Mouse (Mus musculus) neural tube, embryonic 13.5 days (tissue): ENCODE measurements around the gene Kcnip4. TPM values are rescaled to one million over a fixed set of nuclear protein-coding genes. Genes with fewer than 3 reads are reported as not detected.

ENCODE experiments used
- ATAC-seq: fragments of 200-750 bp; cut with Nextera tagmentation; 2 replicates; pipeline ENCODE4 v1.8.0; 2017; ENCODE audit warnings: low read depth, mild to moderate bottlenecking, moderate TSS enrichment, moderate library complexity
- H3K27ac ChIP-seq: fragments of 300-500 bp; sonication (generic); replicated peaks from 2 replicates; pipeline ENCODE4 v1.5.1; 2015; ENCODE audit warnings: moderate library complexity, mild to moderate bottlenecking, inconsistent platforms
- H3K27me3 ChIP-seq: fragments of 300-500 bp; sonication (generic); 2 replicates; pipeline ENCODE4 v1.6.1; 2015; ENCODE audit warnings: mild to moderate bottlenecking, inconsistent platforms
- H3K36me3 ChIP-seq: fragments of 300-500 bp; sonication (generic); 2 replicates; pipeline ENCODE4 v1.6.1; 2015; ENCODE audit warnings: mild to moderate bottlenecking, inconsistent platforms
- H3K4me1 ChIP-seq: fragments of 300-500 bp; sonication (generic); replicated peaks from 2 replicates; pipeline ENCODE4 v1.6.1; 2015; ENCODE audit warnings: inconsistent platforms
- H3K4me2 ChIP-seq: fragments of 300-500 bp; sonication (generic); 2 replicates; pipeline ENCODE4 v1.6.1; 2015; ENCODE audit warnings: inconsistent platforms, mild to moderate bottlenecking, moderate library complexity
- H3K4me3 ChIP-seq: fragments of 300-500 bp; sonication (generic); 2 replicates; pipeline ENCODE4 v1.5.1; 2015; ENCODE audit warnings: mild to moderate bottlenecking, inconsistent platforms
- H3K9ac ChIP-seq: fragments of 300-500 bp; sonication (generic); 2 replicates; pipeline ENCODE4 v1.6.1; 2015; ENCODE audit warnings: moderate library complexity, mild to moderate bottlenecking, inconsistent platforms
- H3K9me3 ChIP-seq: fragments of 300-500 bp; sonication (generic); 2 replicates; pipeline ENCODE4 v1.6.1; 2016; ENCODE audit warnings: inconsistent platforms
- WGBS: fragments of 180-500 bp; shearing (Covaris S2); methylation state at CpG from one replicate; pipeline ENCODE4 v1.1.7; 2015; 5-methylcytosine and 5-hydroxymethylcytosine counted together
- polyA plus RNA-seq: library from polyadenylated mRNA; unstranded; fragments of >200 nt; fragmentation: Nextera tagmentation; extraction: Ambion mirVana; gene quantifications from 2 replicates; pipeline ENCODE4 v1.2.1, GENCODE M21; 2015

The Kcnip4 gene
- 9.1 and 9.5 TPM in 2 replicates for polyA plus RNA-seq

DNA sequence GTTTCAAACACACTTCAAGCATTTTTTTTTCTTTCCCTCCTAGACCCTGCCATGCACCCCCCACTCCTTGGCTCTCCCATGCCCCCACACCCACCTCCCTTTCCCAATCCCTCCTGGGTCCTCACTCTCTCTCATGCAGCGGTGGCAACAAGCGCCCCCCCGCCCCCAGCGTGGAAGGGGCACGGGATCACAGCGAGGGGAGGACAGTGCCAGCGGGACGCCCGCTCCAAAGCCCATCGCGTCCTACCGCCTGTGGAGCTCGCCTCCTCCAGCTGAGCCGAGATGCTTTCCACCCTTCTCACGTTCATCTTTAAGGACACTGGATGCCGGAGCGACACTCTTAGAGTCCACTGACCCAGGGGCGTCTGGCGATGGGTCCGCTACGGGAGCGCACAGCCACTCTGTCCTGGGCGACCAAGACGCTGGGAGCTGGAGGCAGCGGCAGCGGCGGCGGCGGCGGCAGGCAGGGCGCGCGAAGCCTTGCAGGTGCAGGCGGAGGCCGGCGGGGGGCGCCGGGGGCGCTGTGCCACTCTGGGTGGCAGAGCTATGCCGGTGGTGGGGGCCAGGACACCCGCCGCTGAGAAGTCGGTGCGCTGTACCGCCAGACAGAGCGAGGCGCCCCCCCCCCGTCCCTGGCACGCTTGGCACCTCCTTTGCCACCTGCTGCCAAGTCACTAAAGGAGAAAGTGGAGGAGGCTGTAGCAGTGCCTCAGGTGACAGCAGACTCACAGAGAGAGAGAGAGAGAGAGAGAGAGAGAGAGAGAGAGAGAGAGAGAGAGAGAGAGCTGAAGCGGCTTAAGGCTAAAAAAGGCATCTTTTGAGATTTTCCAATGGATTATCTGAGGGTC, at the start of gene Kcnip4:
Kcnip4 (minus strand) TSS at position 514 of the 848 bp plus-strand sequence.
- no peak within 1 kb of the TSS for H3K27ac ChIP-seq
- H3K4me2 ChIP-seq: peak within 1 kb of the TSS; percentile 99
- H3K4me1 ChIP-seq: peaks cover 8% of the 10 kb centered on the region; the same call in 1 of the 2 replicates
- peak within 1 kb of the TSS; percentile 61 for H3K4me3 ChIP-seq
- ATAC-seq: peak; percentile 92
- no peaks in the 10 kb centered on the region for H3K9me3 ChIP-seq
- no peaks in the 10 kb centered on the region for H3K36me3 ChIP-seq
- peaks cover 27% of the 10 kb centered on the region for H3K27me3 ChIP-seq
- 1% methylated on average over 49 of the region's 50 CpGs for WGBS
- H3K9ac ChIP-seq: peak within 1 kb of the TSS; percentile 75

DNA sequence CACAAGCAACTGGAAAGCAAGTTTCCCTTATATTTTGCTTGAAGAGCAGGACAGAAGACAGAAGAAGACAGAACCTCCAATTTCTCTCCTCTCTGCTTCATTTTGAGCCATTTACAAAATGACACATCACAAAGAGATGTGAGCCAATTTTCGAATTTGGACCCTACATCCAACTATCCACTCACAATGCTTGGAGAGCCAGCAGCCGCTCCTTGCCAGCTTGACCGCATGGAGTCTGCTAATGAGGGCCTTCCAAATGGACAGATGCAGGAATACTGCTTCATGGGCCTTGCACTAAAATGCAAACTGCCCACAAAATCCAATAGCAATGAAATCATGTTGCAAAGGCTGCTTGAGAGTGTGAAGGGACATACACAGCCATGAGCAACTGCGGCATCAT, 47.2 kb upstream of the Kcnip4 start:
- Histone ChIP-seq H3K27me3 (no peaks in the 10 kb centered on the region), H3K4me2 (no peak overlapping the region), H3K9ac (no peak overlapping the region), H3K36me3 (no peaks in the 10 kb centered on the region), H3K4me1 (no peaks in the 10 kb centered on the region), H3K4me3 (no peak overlapping the region), H3K27ac (no peak overlapping the region), H3K9me3 (no peaks in the 10 kb centered on the region)
- no peak for ATAC-seq
- 90% methylated on average over 4 of the region's 4 CpGs for WGBS

DNA sequence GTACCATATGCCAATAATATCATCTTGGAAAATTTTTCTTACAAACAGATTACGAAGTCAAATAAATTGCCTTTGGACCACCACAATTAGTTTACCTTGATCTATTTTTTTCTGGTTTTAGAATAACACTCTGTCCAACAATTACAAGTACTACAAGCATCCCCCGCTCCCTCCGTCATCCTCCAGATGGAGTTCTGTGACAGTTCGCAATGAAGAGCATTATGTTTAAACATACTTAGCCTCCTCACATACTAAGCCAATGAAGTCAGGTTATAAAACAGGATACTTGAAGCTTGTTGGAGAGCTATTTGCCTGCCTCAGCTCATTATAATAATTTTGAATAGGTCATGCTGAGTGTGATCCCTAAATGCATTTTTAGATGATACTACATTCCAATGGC, 39.0 kb upstream of the Kcnip4 start:
- Histone ChIP-seq H3K4me2 (no peak overlapping the region), H3K27me3 (no peaks in the 10 kb centered on the region), H3K4me3 (no peak overlapping the region), H3K4me1 (no peaks in the 10 kb centered on the region), H3K9me3 (no peaks in the 10 kb centered on the region), H3K9ac (no peak overlapping the region), H3K27ac (no peak overlapping the region), H3K36me3 (no peaks in the 10 kb centered on the region)
- WGBS: 95% methylated on average over 4 of the region's 4 CpGs
- ATAC-seq: no peak

DNA sequence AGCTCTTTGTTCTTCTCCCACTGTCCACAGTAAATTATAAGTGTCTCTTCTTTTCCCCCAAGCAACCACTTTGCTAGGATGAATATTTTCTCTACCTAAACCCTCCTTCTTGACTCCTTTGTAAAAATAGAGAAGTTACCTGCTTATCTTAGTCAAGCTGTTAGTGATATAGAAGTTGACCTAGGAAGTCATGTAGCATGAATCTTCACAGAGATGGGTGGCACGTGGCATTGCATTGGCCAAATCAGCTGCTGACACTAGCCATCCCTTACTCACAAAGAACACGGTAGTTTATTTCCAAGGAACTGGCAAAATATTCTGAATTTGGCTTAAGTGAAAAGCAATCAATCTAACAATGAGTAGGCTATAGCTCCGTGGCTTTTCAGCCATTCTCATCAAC, 32.7 kb upstream of the Kcnip4 start:
- Histone ChIP-seq H3K27me3 (no peaks in the 10 kb centered on the region), H3K4me3 (no peak overlapping the region), H3K27ac (no peak overlapping the region), H3K9me3 (no peaks in the 10 kb centered on the region), H3K4me1 (no peaks in the 10 kb centered on the region), H3K36me3 (no peaks in the 10 kb centered on the region), H3K9ac (no peak overlapping the region), H3K4me2 (no peak overlapping the region)
- WGBS: 76% methylated on average over 3 of the region's 3 CpGs
- ATAC-seq: no peak

DNA sequence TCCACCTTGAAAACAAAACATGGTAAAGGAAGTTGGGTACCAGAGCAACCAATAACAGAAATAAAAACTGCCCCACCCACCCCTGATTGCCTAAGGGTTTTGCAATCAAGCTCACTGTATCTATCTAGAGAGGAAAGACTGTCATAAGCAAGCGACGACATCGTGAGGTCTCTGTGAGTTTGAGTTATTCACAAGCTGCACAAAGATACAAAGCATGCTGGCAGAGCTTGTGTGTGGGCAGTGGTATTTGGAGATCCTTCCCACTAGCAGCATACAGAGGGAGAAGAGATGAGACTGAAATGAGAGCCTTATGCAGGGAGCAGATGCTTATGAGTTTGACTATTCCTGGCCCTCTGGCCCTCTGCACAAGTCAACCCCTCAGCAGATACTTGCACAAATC, 23.2 kb upstream of the Kcnip4 start:
- 98% methylated on average over 3 of the region's 3 CpGs for WGBS
- Histone ChIP-seq H3K27ac (no peak overlapping the region), H3K36me3 (no peaks in the 10 kb centered on the region), H3K9ac (no peak overlapping the region), H3K27me3 (no peaks in the 10 kb centered on the region), H3K9me3 (no peaks in the 10 kb centered on the region), H3K4me3 (no peak overlapping the region), H3K4me2 (no peak overlapping the region), H3K4me1 (no peaks in the 10 kb centered on the region)
- no peak for ATAC-seq

DNA sequence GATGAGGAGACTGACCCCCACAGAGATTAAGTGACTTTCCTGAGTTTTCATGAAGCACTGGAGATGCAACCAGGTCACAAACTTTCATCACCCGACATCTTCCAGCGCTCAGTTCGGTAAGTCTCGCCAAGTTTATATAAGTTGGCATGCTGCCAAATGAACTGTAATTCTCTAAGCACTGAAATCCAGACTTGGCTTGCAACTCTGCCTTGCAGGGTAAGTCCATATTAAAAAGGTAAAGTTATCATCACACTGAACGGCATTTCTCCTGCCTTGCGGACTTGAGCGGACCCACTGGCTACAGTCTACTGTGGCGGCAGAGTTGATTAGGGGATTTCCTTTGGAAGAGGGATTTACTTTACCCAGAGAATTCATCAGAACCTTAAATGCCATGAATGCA, 4.7 kb upstream of the Kcnip4 start:
- no peak overlapping the region for H3K4me3 ChIP-seq
- H3K27me3 ChIP-seq: peaks cover 10% of the 10 kb centered on the region; the same call in 1 of the 2 replicates
- no peak overlapping the region for H3K4me2 ChIP-seq
- no peak overlapping the region for H3K9ac ChIP-seq
- peaks cover 1% of the 10 kb centered on the region; the same call in 1 of the 2 replicates for H3K4me1 ChIP-seq
- no peaks in the 10 kb centered on the region for H3K36me3 ChIP-seq
- WGBS: 79% methylated on average over 8 of the region's 8 CpGs
- ATAC-seq: no peak
- no peak overlapping the region for H3K27ac ChIP-seq
- no peaks in the 10 kb centered on the region for H3K9me3 ChIP-seq

DNA sequence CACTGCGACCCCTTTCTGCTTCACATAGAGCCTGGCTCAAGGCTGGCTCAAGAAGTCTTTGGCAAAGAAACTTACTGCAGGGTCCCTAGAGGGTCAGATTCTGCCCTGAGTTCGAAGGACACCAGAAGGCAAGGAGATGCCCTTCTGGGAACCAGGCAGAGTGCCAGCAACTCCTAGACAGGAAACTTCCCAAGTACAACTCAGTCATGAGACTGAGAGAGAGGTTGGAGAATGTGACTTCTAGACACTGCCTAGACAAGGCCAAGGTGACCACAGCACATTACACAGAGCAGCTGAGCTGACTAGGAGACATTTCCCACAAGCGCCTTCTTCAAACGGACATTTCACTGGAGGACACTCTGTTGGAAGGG, 520 bp upstream of the Kcnip4 start:
- Histone ChIP-seq H3K4me2 (peak overlapping the region; percentile 99), H3K9me3 (no peaks in the 10 kb centered on the region), H3K36me3 (no peaks in the 10 kb centered on the region), H3K9ac (no peak overlapping the region), H3K4me1 (peaks cover 8% of the 10 kb centered on the region; the same call in 1 of the 2 replicates), H3K27ac (no peak overlapping the region), H3K27me3 (peaks cover 27% of the 10 kb centered on the region), H3K4me3 (peak overlapping the region; percentile 61; the same call in 1 of the 2 replicates)
- WGBS: 70% methylated on average over 4 of the region's 4 CpGs
- no peak for ATAC-seq

DNA sequence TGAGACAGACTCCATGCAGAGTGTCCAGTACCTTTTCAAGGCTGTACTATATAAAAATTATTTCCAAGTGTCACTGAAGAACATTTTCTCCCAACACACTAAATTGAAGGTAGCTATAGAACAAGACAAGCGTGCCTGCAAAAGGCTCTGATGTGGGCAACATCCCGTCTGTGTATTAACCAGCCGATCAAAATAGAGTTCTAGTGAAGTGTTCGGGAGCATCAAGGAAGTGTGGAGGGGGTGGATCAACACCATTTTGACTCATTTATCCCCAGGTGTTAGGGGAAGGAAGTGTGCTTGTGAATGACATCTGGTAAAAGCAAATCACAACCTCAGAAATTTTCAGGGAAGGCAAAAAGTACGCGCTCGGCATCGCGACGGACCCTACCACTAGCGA, 712 bp downstream of the Kcnip4 start:
- Histone ChIP-seq H3K27me3 (peaks cover 27% of the 10 kb centered on the region), H3K4me3 (peak overlapping the region; percentile 61), H3K9me3 (no peaks in the 10 kb centered on the region), H3K27ac (no peak overlapping the region), H3K4me1 (peaks cover 8% of the 10 kb centered on the region; the same call in 1 of the 2 replicates), H3K36me3 (no peaks in the 10 kb centered on the region), H3K9ac (peak overlapping the region; percentile 75), H3K4me2 (peak overlapping the region; percentile 99)
- ATAC-seq: no peak
- WGBS: 9% methylated on average over 11 of the region's 11 CpGs

DNA sequence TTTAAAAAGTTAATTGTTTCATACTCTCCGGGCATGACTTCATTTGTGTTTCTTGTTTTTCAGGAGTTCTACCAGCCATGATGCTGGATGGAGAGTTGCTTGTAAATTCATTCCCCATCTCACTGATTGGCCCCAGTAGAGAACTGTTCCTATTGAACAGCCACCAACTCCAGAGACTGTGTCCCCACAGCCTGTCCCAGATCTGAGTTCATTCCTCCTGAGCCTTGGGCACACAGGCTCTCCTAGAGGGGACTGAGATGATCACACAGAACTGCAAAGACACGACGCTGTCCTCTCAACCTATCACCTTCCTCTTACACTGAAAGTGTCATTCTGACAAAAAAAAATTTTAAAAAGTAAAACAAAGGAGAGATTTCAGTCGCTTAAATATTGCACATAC, 1.7 kb downstream of the Kcnip4 start:
- no peak overlapping the region for H3K9ac ChIP-seq
- H3K4me1 ChIP-seq: peaks cover 8% of the 10 kb centered on the region; the same call in 1 of the 2 replicates
- ATAC-seq: no peak
- H3K27me3 ChIP-seq: peaks cover 27% of the 10 kb centered on the region
- no peak overlapping the region for H3K27ac ChIP-seq
- no peak overlapping the region for H3K4me2 ChIP-seq
- no peaks in the 10 kb centered on the region for H3K36me3 ChIP-seq
- no peaks in the 10 kb centered on the region for H3K9me3 ChIP-seq
- H3K4me3 ChIP-seq: no peak overlapping the region
- 78% methylated on average over 4 of the region's 4 CpGs for WGBS

DNA sequence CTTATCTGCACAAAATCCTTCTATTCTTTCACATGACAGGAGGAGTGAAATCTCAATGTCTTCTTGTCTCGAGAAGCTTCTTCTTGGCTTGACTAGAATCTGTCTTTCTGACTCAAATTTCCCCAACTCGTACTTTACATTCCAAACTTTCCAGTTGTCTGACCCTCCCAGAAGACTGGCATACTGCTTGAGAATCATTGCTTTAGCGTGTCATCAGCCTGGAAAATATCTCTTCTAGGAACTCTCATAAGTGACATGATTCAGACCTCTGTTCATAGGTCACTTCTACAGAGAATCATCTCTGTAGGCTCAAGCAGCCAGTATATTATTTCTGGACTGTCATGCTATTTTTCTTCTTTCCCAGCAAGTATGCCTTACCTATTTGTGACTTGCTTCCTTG, 26.0 kb downstream of the Kcnip4 start:
- no peaks in the 10 kb centered on the region for H3K36me3 ChIP-seq
- no peak overlapping the region for H3K27ac ChIP-seq
- H3K4me3 ChIP-seq: no peak overlapping the region
- no peaks in the 10 kb centered on the region for H3K4me1 ChIP-seq
- ATAC-seq: no peak
- H3K27me3 ChIP-seq: no peaks in the 10 kb centered on the region
- no peak overlapping the region for H3K9ac ChIP-seq
- WGBS: 81% methylated on average over 3 of the region's 3 CpGs
- H3K4me2 ChIP-seq: no peak overlapping the region
- H3K9me3 ChIP-seq: no peaks in the 10 kb centered on the region

DNA sequence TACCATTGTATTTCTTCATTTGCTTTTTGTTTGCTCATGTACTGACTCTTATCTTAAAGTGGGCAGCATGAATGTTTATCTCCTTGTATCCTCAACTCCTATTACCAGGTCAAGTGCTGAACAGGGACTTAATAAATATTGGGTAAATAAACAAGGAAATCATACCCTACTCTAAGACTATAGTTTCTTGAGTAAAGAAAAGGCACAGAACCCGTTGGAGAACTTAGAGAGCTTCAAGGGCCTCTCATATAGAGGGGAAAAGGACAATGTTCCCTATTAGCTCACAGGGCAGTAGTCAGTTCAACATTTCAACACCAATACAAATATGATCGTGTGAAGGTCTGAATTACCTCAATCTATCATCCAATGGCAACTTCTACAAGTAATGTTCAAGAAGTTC, 37.4 kb downstream of the Kcnip4 start:
- no peaks in the 10 kb centered on the region for H3K9me3 ChIP-seq

DNA sequence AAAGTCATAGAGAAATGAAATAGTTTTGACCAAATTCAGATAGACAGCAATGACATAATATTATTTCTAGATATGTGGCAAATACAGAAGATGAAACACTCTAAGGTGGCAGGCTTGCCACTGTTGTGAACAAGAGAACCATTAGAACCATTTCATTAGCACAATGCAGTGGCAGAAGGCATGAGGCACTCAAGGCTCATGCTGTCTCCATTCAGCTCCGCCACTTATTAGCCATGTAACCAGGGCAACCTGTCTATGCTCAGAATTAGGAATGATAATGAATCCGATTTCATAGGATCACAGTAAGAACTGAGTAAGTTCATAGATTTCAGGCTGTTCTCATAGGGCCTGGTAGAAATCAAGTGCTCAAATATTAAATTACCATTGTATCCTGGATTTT, 54.0 kb downstream of the Kcnip4 start:
- Histone ChIP-seq H3K4me2 (no peak overlapping the region), H3K27ac (no peak overlapping the region), H3K4me3 (no peak overlapping the region), H3K4me1 (no peaks in the 10 kb centered on the region), H3K27me3 (no peaks in the 10 kb centered on the region), H3K9ac (no peak overlapping the region), H3K36me3 (no peaks in the 10 kb centered on the region), H3K9me3 (no peaks in the 10 kb centered on the region)
- ATAC-seq: no peak
- 63% methylated on average over 2 of the region's 2 CpGs for WGBS

More for the DNA sequence above, 37.4 kb downstream of the Kcnip4 start:
- Histone ChIP-seq H3K36me3 (no peaks in the 10 kb centered on the region), H3K9ac (no peak overlapping the region), H3K4me2 (no peak overlapping the region), H3K27ac (no peak overlapping the region), H3K4me3 (no peak overlapping the region), H3K4me1 (no peaks in the 10 kb centered on the region), H3K27me3 (no peaks in the 10 kb centered on the region)
- no peak for ATAC-seq
- 72% methylated on average over 2 of the region's 2 CpGs for WGBS
